Mouse (Mus musculus) liver, embryonic 14.5 days (tissue): ENCODE data around the gene Fmnl3. TPM values are rescaled to one million over a fixed set of nuclear protein-coding genes. Genes with fewer than 3 reads are reported as not detected.

ENCODE experiments used
- ATAC-seq: fragments of 200-750 bp; cut with Nextera tagmentation; 2 replicates; pipeline ENCODE4 v1.8.0; 2017; ENCODE audit warnings: moderate number of reproducible peaks, mild to moderate bottlenecking, moderate library complexity; ENCODE audit not compliant: insufficient read depth
- DNase-seq, 3 experiments: peaks; one replicate each; pipeline ENCODE4 v3.0.0-alpha.2; 2012 to 2013; ENCODE audit warnings: low read depth in 3 of 3, low spot score in 3 of 3
- H3K27ac ChIP-seq: fragments of 300-500 bp; sonication (generic); 2 replicates; pipeline ENCODE4 v1.5.1; 2014; ENCODE audit warnings: moderate library complexity, mild to moderate bottlenecking, control low read depth, inconsistent platforms
- H3K27me3 ChIP-seq: fragments of 300-500 bp; sonication (generic); 2 replicates; pipeline ENCODE4 v1.6.1; 2014; ENCODE audit warnings: mild to moderate bottlenecking, low read length, moderate library complexity; ENCODE audit not compliant: control insufficient read depth, insufficient read depth
- H3K36me3 ChIP-seq: fragments of 300-500 bp; sonication (generic); replicated peaks from 2 replicates; pipeline ENCODE4 v1.6.1; 2014; ENCODE audit warnings: low read depth; ENCODE audit not compliant: control insufficient read depth, insufficient read depth
- H3K4me1 ChIP-seq, 2 experiments: fragments of 200-500 bp in 1 of 2; fragments of 300-500 bp in 1 of 2; sonication (generic) in 1 of 2; replicated peaks; 2 replicates each; pipeline ENCODE4 v1.6.1; 2012 to 2014; ENCODE audit warnings: antibody characterized with exemption in 1 of 2, inconsistent platforms in 1 of 2, low read length in 1 of 2; ENCODE audit not compliant: control insufficient read depth in 2 of 2, insufficient read depth in 2 of 2
- H3K4me2 ChIP-seq: fragments of 300-500 bp; sonication (generic); 2 replicates; pipeline ENCODE4 v1.6.1; 2014; ENCODE audit warnings: low read depth, mild to moderate bottlenecking, control low read depth, moderate library complexity
- H3K4me3 ChIP-seq, 2 experiments: fragments of 200-500 bp in 1 of 2; fragments of 300-500 bp in 1 of 2; sonication (generic) in 1 of 2; 2 replicates each; pipeline ENCODE4 v1.5.1; 2012 to 2014; ENCODE audit warnings: low read depth in 2 of 2, low read length in 2 of 2, mild to moderate bottlenecking in 2 of 2, control low read depth in 1 of 2, inconsistent platforms in 1 of 2, moderate library complexity in 1 of 2; ENCODE audit not compliant: insufficient read depth in 1 of 2
- H3K9ac ChIP-seq: fragments of 300-500 bp; sonication (generic); replicated peaks from 2 replicates; pipeline ENCODE4 v1.6.1; 2014; ENCODE audit warnings: mild to moderate bottlenecking, control low read depth, moderate library complexity
- H3K9me3 ChIP-seq: fragments of 300-500 bp; sonication (generic); 2 replicates; pipeline ENCODE4 v1.6.1; 2016; ENCODE audit warnings: low read length, mixed read lengths; ENCODE audit not compliant: control insufficient read depth
- CTCF ChIP-seq: IDR thresholded peaks from 2 replicates; pipeline ENCODE4 v1.5.1; 2016; ENCODE audit warnings: antibody characterized with exemption, low read depth, control low read depth
- EP300 ChIP-seq: IDR thresholded peaks from 2 replicates; pipeline ENCODE4 v1.6.1; 2016; ENCODE audit warnings: antibody characterized with exemption, low read depth
- WGBS: fragments of 180-500 bp; shearing (Covaris S2); extraction: QIAGEN DNeasy Blood & Tissue Kit; methylation state at CpG from one replicate; pipeline ENCODE4 v1.1.7; 2014; ENCODE audit not compliant: insufficient replicate concordance; 5-methylcytosine and 5-hydroxymethylcytosine counted together
- polyA plus RNA-seq, 2 experiments: library from polyadenylated mRNA; depleted of rRNA in 1 of 2; stranded (reverse) in 1 of 2; unstranded in 1 of 2; fragments of >200 nt; fragmentation: Nextera tagmentation in 1 of 2; extraction: Ambion mirVana in 1 of 2; gene quantifications; 2 replicates each; pipeline versions ENCODE4 v1.2.1 to v1.2.3; 2012 to 2014

The Fmnl3 gene
- polyA plus RNA-seq, 2 experiments, result 1.4 to 3.7 TPM

GRCm38 (mm10) chr15:99356462-99356861 lies 13.8 kb downstream of the Fmnl3 start:
- Histone ChIP-seq H3K27ac (no peak overlapping the region), H3K4me3 (no peak overlapping the region), H3K36me3 (no peaks in the 10 kb centered on the region), H3K9ac (no peak overlapping the region), H3K4me2 (no peak overlapping the region), H3K4me1 (no peaks in the 10 kb centered on the region), H3K9me3 (no peaks in the 10 kb centered on the region), H3K27me3 (no peaks in the 10 kb centered on the region)
- 53% methylated on average over 6 of the region's 6 CpGs for WGBS
- DNase-seq (no peak), ATAC-seq (no peak)
- TF ChIP-seq EP300 (no peak), CTCF (no peak)

GRCm38 (mm10) chr15:99355660-99356059 lies 14.6 kb downstream of the Fmnl3 start:
- 33% methylated on average over 6 of the region's 6 CpGs for WGBS
- DNase-seq (no peak), ATAC-seq (no peak)
- Histone ChIP-seq H3K4me2 (no peak overlapping the region), H3K9me3 (no peaks in the 10 kb centered on the region), H3K9ac (no peak overlapping the region), H3K36me3 (no peaks in the 10 kb centered on the region), H3K27ac (no peak overlapping the region), H3K27me3 (no peaks in the 10 kb centered on the region), H3K4me1 (no peaks in the 10 kb centered on the region), H3K4me3 (no peak overlapping the region)
- TF ChIP-seq CTCF (no peak), EP300 (no peak)

- Histone ChIP-seq H3K4me2 (no peak overlapping the region), H3K27me3 (no peaks in the 10 kb centered on the region), H3K27ac (no peak overlapping the region), H3K4me3 (no peak overlapping the region), H3K36me3 (no peaks in the 10 kb centered on the region), H3K9me3 (no peaks in the 10 kb centered on the region), H3K4me1 (no peaks in the 10 kb centered on the region; a peak in 1 of 4 replicates), H3K9ac (no peak overlapping the region)
- ATAC-seq (no peak), DNase-seq (no peak)
- WGBS, result 39% methylated on average over 5 of the region's 5 CpGs
- TF ChIP-seq CTCF (no peak), EP300 (no peak)
Observed at GRCm38 (mm10) chr15:99352306-99352705, 18.0 kb downstream of the Fmnl3 start.

GRCm38 (mm10) chr15:99351610-99352009 lies 18.7 kb downstream of the Fmnl3 start:
- 47% methylated on average over 6 of the region's 6 CpGs for WGBS
- ATAC-seq, result no peak
- DNase-seq, result no peak

GRCm38 (mm10) chr15:99344961-99345360 lies 25.3 kb downstream of the Fmnl3 start:
- Histone ChIP-seq H3K27ac (no peak overlapping the region), H3K4me2 (no peak overlapping the region), H3K9me3 (no peaks in the 10 kb centered on the region), H3K36me3 (no peaks in the 10 kb centered on the region), H3K27me3 (no peaks in the 10 kb centered on the region), H3K4me1 (peaks cover 0 to 14% of the 10 kb centered on the region in 2 experiments; a peak in 2 of 4 replicates), H3K4me3 (no peak overlapping the region), H3K9ac (no peak overlapping the region)
- TF ChIP-seq CTCF (no peak), EP300 (no peak)
- no peak for DNase-seq
- WGBS, result 35% methylated on average over 4 of the region's 4 CpGs
- no peak for ATAC-seq

More at GRCm38 (mm10) chr15:99351610-99352009, 18.7 kb downstream of the Fmnl3 start:
- no peak overlapping the region for H3K9ac ChIP-seq
- no peak overlapping the region for H3K4me2 ChIP-seq
- H3K36me3 ChIP-seq, result no peaks in the 10 kb centered on the region
- H3K4me1 ChIP-seq, result no peaks in the 10 kb centered on the region; a peak in 1 of 4 replicates
- no peak overlapping the region for H3K4me3 ChIP-seq
- no peak overlapping the region for H3K27ac ChIP-seq
- H3K27me3 ChIP-seq, result no peaks in the 10 kb centered on the region
- TF ChIP-seq CTCF, result no peak
- no peak for TF ChIP-seq EP300
- H3K9me3 ChIP-seq, result no peaks in the 10 kb centered on the region
